Mouse (Mus musculus): ENCODE measurements around the gene Gm8947.

Gene Gm8947

DNA sequence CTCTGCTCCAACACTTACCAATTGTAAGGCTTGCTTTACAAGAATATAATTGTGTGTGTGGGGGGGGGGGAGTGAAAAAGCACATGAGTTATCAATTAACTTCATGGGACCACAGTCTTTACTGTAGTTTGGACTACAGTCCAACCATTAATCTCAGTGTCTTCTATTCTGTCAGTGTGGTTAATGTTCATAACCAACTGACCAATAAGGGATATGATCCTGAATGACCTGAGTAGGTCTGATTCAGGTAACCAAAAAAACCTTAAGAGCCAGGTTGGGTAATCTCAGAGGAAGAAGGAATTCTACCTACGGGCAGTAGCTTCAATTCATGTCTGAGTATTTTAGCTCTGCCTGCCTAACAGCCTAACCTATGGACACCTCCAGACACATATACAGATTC, 32.4 kb downstream of the Gm8947 start:
- DNase-seq (ENCODE audit: low spot score in 2 of 2): no peak

DNA sequence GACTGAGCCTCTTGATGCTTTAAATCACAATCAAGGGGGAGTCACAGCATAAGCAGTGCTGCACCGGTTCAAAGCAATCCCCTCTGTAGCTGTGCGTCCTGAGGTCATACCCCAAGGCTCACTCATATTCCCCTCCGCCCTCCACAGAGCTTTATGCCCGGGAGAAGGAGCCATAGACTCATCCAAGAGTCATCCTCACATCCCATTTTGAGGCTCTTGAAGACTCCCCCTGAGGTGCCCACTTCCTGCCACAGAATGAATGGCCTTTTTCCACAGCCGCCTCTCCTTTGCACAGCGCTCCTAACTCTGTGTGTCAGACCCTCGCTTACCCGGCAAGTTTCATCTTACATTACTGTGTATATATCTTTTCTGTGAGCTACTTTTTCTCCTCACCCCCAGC, 35.3 kb downstream of the Gm8947 start:
- no peak for DNase-seq (ENCODE audit: low spot score in 2 of 2)

DNA sequence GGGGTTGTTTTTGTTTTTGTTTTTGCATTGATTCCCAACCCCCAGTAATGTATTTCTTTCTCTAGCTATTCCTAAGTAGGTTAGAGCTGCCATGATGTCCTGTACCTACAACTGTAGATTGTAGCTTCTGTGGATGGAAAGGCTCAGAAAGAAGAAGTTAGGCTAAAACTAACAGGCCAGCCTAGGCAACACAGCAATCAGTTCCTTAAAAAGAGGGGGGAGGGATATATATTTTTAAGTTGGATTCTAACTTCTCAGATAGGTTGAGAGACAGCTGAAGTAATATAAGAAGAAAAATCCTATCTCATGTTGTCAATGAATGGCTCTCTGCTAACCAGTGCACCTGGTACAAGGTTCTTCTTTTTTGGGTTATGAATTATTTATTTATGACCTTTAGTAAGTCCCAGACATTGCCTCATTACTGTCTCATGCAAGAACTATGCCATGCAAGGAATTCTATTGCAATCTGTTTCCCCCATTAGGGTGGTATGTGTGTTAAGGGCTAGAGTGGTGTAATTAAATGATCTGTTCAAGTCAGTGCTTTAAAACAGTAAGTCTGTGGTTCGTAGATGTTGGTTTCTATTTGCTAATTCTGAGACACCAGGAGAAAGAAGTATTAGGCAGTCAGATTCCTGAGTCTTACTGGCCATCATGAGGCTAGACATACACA, 36.3 kb downstream of the Gm8947 start:
- no peak for DNase-seq (ENCODE audit: low spot score in 2 of 2)

DNA sequence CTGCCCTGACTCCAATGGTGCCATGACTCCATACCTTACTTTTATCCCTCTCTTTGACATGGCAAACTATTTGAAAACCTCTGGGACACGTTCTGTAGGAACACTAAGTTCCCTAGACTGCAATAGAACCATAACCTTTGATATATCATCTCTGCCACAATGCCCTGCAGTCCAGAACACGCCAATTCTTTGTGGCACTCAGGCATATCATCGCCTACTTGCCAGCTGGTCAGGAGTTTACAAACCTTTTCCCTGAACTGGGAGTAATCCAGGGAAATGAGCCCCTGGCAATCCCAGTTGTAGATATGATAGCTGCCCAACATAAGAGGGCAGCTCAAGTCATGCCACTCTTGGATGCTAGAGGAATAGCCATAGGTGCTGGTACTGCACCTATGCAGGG, 40.2 kb downstream of the Gm8947 start:
- no peak for DNase-seq (ENCODE audit: low spot score in 2 of 2)

DNA sequence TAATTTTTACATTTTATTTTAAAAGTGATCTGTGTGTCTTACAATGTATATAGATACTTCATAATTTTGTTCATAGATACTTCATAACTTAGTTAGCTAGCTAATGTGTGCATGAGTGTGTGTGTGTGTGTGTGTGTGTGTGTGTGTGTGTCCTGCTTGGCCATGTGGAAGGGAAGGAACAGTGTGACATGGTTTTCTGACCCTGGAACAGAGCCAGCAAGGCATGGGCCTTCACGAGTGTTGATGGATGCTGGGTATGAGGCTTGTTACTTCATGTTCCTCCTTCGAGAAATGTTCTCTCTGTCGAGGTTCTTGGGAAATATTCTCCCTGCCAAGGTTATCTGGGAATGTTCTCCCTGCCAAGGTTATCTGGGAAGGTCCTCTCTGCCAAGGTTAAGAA, 41.6 kb downstream of the Gm8947 start:
- no peak for DNase-seq (ENCODE audit: low spot score in 2 of 2)

DNA sequence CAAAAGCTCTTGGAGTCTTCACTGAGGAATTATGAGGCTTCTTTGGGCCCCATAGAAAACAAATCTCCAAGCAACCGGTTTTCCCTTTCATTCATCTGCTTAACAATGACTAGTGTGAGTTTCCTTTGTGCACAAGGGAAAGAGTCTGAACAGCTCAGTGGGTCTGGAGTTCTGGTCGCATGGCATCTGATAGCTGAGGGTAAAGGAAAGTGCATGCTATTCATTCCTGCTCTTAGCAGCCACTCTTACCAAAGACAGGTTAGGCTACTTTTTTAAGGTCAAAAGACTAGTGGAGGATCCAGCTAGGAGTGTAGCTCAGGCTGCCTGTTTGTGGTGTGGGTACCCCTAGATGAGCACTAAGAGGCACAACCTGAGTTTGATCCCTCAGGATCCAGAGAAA, 43.4 kb downstream of the Gm8947 start:
- DNase-seq (ENCODE audit: low spot score in 2 of 2): no peak

DNA sequence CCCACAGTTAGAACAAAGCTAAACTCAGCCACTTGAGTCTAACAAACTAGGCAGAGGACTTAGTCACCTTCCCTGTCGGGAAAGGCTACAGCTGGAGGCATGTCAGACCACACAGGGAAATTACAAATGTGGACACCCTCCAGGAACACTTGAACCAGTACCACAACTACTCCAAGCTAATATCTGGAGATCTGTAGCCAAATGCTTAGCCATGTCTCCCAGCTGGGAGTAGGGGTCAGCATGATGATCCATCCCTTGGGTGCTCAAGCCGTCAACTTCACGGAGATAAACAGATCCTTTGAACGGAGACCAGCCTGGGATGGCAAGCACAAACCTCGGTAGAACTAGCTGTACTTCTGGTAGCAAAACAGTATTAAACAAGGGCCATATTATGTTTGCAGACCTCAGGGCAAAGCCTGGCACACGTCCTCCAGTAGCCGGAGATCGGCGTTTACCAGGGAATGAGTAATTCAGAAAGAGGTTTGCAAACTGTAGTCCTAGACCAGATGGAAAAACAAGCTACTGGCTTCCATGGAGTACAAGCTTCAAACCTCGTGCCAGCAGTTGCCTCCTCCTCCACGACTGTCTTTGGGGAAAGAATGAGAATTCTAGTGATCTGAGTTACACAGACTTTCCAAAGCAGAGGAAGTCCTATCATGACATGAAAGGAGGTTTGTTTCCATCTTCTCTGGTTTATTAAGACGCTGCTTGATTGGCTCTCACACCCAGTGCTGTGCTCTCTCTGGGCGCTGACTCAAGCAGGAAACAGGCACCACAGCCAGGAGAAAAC, 44.2 kb downstream of the Gm8947 start:
- DNase-seq (ENCODE audit: low spot score in 2 of 2): no peak

DNA sequence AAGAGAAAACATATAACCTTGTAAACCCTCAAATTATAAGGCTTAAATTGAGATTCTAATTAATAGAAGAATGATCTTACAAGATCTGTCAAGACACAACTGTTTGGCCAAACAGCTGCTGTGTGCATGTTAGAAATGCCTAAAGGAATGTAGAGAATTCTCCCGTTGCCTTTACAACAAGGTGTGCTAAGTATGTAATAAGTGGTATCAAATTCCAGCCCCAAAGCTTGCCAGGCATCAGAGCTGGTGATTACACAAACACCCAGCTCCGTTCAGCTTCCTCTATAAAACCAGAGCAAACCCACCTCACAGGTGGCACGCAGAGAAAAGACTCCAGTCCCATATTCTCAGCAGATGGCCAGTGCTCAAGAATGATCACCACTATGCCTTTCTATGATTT, 45.6 kb downstream of the Gm8947 start:
- DNase-seq (ENCODE audit: low spot score in 2 of 2): no peak

DNA sequence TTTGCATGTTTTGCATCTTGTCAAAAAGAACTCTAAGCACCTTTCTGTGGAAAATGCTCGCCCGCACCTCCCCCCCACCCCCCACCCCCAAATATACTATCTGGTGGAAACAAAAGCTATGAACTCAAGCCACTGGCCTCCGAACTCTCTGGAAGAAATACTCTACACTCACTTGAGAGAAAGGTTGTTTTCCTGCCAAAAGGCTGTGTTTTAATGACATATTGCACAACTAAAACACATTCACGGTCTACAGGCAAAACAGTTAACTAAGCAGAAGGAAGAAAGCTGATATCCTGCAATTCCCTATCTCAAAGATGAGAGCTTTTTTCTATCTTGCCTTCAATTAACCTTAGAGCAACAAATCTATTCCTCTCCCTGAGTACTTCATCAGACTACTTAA, 51.2 kb downstream of the Gm8947 start:
- no peak for DNase-seq (ENCODE audit: low spot score in 2 of 2)
